Mouse (Mus musculus) stomach, embryonic 15.5 days (tissue): ENCODE measurements around the gene Hist1h2af. TPM values are rescaled to one million over a fixed set of nuclear protein-coding genes. Genes with fewer than 3 reads are reported as not detected.

ENCODE experiments used
- ATAC-seq: fragments of 200-750 bp; cut with Nextera tagmentation; 2 replicates; pipeline ENCODE4 v1.8.0; 2017; ENCODE audit warnings: low read depth, moderate number of reproducible peaks, moderate TSS enrichment; ENCODE audit not compliant: insufficient read depth, low FRiP score
- H3K27ac ChIP-seq: fragments of 300-500 bp; sonication (generic); 2 replicates; pipeline ENCODE4 v1.5.1; 2015; ENCODE audit warnings: mild to moderate bottlenecking, inconsistent platforms
- H3K27me3 ChIP-seq: fragments of 300-500 bp; sonication (generic); replicated peaks from 2 replicates; pipeline ENCODE4 v1.6.1; 2015; ENCODE audit warnings: inconsistent platforms
- H3K36me3 ChIP-seq: fragments of 300-500 bp; sonication (generic); 2 replicates; pipeline ENCODE4 v1.6.1; 2015; ENCODE audit warnings: inconsistent platforms
- H3K4me1 ChIP-seq: fragments of 300-500 bp; sonication (generic); 2 replicates; pipeline ENCODE4 v1.6.1; 2015; ENCODE audit warnings: inconsistent platforms
- H3K4me2 ChIP-seq: fragments of 300-500 bp; sonication (generic); 2 replicates; pipeline ENCODE4 v1.6.1; 2015; ENCODE audit warnings: mild to moderate bottlenecking, inconsistent platforms
- H3K4me3 ChIP-seq: fragments of 300-500 bp; sonication (generic); replicated peaks from 2 replicates; pipeline ENCODE4 v1.5.1; 2015; ENCODE audit warnings: inconsistent platforms
- H3K9ac ChIP-seq: fragments of 300-500 bp; sonication (generic); 2 replicates; pipeline ENCODE4 v1.6.1; 2015; ENCODE audit warnings: inconsistent platforms
- H3K9me3 ChIP-seq: fragments of 300-500 bp; sonication (generic); 2 replicates; pipeline ENCODE4 v1.6.1; 2016; ENCODE audit warnings: inconsistent platforms
- WGBS: fragments of 180-500 bp; shearing (Covaris S2); methylation state at CpG from one replicate; pipeline ENCODE4 v1.1.7; 2015; 5-methylcytosine and 5-hydroxymethylcytosine counted together
- polyA plus RNA-seq: library from polyadenylated mRNA; unstranded; fragments of >200 nt; fragmentation: Nextera tagmentation; extraction: Ambion mirVana; gene quantifications from 2 replicates; pipeline ENCODE4 v1.2.1, GENCODE M21; 2015

The Hist1h2af gene
- polyA plus RNA-seq, 1 experiment from 2014 or later, result 13.0 TPM

DNA sequence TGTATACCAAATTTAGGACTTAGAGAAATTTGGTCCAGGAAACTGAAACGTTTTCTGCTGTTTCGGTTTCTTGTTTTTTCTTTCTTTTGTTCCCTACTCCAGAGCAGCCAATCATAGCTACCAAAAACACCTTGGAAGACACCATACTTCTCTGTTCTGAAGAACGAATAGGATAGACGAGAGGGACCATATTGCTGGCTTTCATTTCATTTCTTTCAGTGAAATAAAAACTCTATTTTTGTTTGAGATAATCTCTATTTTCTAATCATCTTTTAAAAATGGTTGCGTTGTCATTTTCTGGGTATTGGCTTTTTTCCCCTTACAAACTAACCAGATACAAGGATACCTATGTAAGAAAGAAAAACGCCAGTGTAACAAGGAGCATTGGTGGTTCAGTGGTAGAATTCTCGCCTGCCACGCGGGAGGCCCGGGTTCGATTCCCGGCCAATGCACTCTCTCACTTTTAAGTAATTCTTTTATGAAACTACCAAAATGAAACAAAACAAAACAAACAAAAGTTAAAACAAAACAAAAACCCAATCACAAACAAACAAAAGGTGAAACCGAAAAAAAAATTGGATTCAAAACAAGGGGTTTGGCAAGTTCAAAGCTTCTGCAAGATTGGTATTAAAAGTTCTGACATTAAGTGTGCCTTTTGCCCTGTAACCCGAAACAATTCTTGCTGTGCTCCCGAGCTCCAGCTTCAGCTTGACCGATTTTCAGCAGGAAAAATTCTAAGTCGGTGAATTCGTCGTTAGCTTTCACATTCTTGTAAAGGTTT, 16.7 kb upstream of the Hist1h2af start:
- Histone ChIP-seq H3K4me3 (peak overlapping the region; percentile 58), H3K4me1 (0 out of 2 replicates have a peak, but pooled peaks cover 2% of the 10 kb centered on the region), H3K9ac (no peak overlapping the region), H3K9me3 (no peaks in the 10 kb centered on the region), H3K36me3 (no peaks in the 10 kb centered on the region), H3K27ac (peak overlapping the region; percentile 84), H3K27me3 (no peaks in the 10 kb centered on the region), H3K4me2 (peak overlapping the region; percentile 90)
- under 1% methylated on average over 19 of the region's 19 CpGs for WGBS
- no peak; the same call in 1 of the 2 replicates for ATAC-seq

- Histone ChIP-seq H3K4me3 (peak overlapping the region; percentile 58), H3K27ac (peak overlapping the region; percentile 84), H3K9me3 (no peaks in the 10 kb centered on the region), H3K9ac (no peak overlapping the region), H3K36me3 (no peaks in the 10 kb centered on the region), H3K4me2 (peak overlapping the region; percentile 90), H3K4me1 (0 out of 2 replicates have a peak, but pooled peaks cover 2% of the 10 kb centered on the region), H3K27me3 (no peaks in the 10 kb centered on the region)
- ATAC-seq, result peak; percentile 80
- WGBS, result under 1% methylated on average over 27 of the region's 27 CpGs
These were observed 16.0 kb upstream of the Hist1h2af start for GRCm38 (mm10) chr13:23517603-23518294.

DNA sequence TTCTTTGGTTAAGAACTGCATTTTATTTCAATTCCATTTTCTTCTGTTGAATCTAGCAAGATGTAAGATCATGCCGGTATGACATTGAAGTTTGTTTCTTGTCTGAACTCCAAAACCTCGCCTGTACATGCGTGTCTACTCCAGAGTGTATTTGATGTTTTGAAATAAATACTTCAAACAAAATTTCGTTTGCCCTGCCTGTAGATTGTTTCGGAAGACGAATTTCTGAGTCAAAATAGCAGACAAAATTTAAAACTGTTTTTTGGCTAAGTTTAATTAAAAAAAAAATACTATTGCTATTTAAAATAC, 15.5 kb upstream of the Hist1h2af start:
- Histone ChIP-seq H3K9ac (no peak overlapping the region), H3K27me3 (no peaks in the 10 kb centered on the region), H3K4me3 (peak overlapping the region; percentile 58), H3K4me2 (peak overlapping the region; percentile 90), H3K4me1 (0 out of 2 replicates have a peak, but pooled peaks cover 2% of the 10 kb centered on the region), H3K36me3 (no peaks in the 10 kb centered on the region), H3K27ac (0 out of 2 replicates have a peak overlapping the region, but pooled peaks have one; percentile 31), H3K9me3 (no peaks in the 10 kb centered on the region)
- ATAC-seq, result no peak
- under 1% methylated on average over 6 of the region's 6 CpGs for WGBS

- 0 out of 2 replicates have a peak, but pooled peaks cover 2% of the 10 kb centered on the region for H3K4me1 ChIP-seq
- H3K9ac ChIP-seq, result no peak overlapping the region
- no peaks in the 10 kb centered on the region for H3K36me3 ChIP-seq
- peak overlapping the region; percentile 44 for H3K4me3 ChIP-seq
- peak overlapping the region; percentile 73; the same call in 1 of the 2 replicates for H3K27ac ChIP-seq
- no peaks in the 10 kb centered on the region for H3K27me3 ChIP-seq
- ATAC-seq, result peak; percentile 70
- peak overlapping the region; percentile 90 for H3K4me2 ChIP-seq
- under 1% methylated on average over 6 of the region's 6 CpGs for WGBS
- H3K9me3 ChIP-seq, result no peaks in the 10 kb centered on the region
These were observed 14.8 kb upstream of the Hist1h2af start for GRCm38 (mm10) chr13:23518885-23519284.

DNA sequence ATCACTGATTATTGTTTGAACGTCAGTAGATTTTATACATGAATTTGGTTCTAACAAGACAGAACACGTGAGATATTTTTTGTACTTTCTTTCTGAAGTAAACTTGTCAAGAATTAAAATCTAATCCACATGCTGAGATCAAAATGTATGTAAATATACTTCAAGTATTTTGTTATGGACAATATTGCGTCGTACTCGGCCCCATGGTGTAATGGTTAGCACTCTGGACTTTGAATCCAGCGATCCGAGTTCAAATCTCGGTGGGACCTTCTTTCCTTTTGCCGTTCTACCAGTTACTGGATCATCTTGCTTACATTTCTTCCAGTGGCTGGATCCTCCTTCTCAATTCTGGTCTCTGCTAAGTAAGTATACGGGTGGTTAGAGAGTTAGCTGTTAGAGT, 14.3 kb upstream of the Hist1h2af start:
- no peak overlapping the region for H3K9ac ChIP-seq

GRCm38 (mm10) chr13:23521703-23522102, 12.0 kb upstream of the Hist1h2af start:
- no peak overlapping the region for H3K9ac ChIP-seq
- H3K27ac ChIP-seq, result no peak overlapping the region
- no peaks in the 10 kb centered on the region for H3K27me3 ChIP-seq
- no peaks in the 10 kb centered on the region for H3K36me3 ChIP-seq
- H3K4me2 ChIP-seq, result peak overlapping the region; percentile 32
- H3K4me1 ChIP-seq, result no peaks in the 10 kb centered on the region; the same call in 1 of the 2 replicates
- H3K9me3 ChIP-seq, result no peaks in the 10 kb centered on the region
- under 1% methylated on average over 14 of the region's 14 CpGs for WGBS
- 0 out of 2 replicates have a peak, but pooled peaks have one; percentile 45 for ATAC-seq
- no peak overlapping the region; the same call in 1 of the 2 replicates for H3K4me3 ChIP-seq

More for the DNA sequence above, 14.3 kb upstream of the Hist1h2af start:
- Histone ChIP-seq H3K4me1 (0 out of 2 replicates have a peak, but pooled peaks cover 2% of the 10 kb centered on the region), H3K4me2 (peak overlapping the region; percentile 90), H3K27ac (peak overlapping the region; percentile 73; the same call in 1 of the 2 replicates), H3K4me3 (peak overlapping the region; percentile 44), H3K36me3 (no peaks in the 10 kb centered on the region), H3K27me3 (no peaks in the 10 kb centered on the region), H3K9me3 (no peaks in the 10 kb centered on the region)
- ATAC-seq, result peak; percentile 54; the same call in 1 of the 2 replicates
- under 1% methylated on average over 10 of the region's 10 CpGs for WGBS

DNA sequence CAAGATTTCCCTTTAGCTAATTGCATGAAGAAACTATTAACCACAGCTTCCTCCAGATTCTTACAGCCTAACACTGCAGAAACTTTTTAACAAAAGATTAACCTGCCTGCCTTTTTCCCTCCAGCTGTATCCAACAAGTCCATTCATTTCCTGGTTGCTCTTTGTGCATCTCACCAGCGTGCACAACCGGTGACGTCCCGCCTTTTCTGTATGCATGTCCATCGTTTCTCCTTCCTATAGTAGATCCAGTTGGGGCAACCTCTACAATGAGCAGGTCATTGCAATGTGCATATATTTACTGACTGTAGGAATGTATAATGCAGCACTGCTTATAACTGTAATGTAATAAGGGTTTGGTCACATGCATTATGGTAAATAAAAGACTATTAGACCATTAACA, 9.7 kb upstream of the Hist1h2af start:
- Histone ChIP-seq H3K36me3 (no peaks in the 10 kb centered on the region), H3K27me3 (no peaks in the 10 kb centered on the region), H3K27ac (no peak overlapping the region), H3K4me1 (peaks cover 2% of the 10 kb centered on the region), H3K9me3 (no peaks in the 10 kb centered on the region), H3K4me3 (no peak overlapping the region), H3K4me2 (no peak overlapping the region), H3K9ac (no peak overlapping the region)
- ATAC-seq, result no peak
- WGBS, result 43% methylated on average over 5 of the region's 5 CpGs

- peaks cover 4% of the 10 kb centered on the region for H3K4me1 ChIP-seq
- no peak overlapping the region for H3K9ac ChIP-seq
- H3K4me2 ChIP-seq, result no peak overlapping the region
- no peak overlapping the region for H3K27ac ChIP-seq
- H3K9me3 ChIP-seq, result no peaks in the 10 kb centered on the region
- 11% methylated on average over 5 of the region's 5 CpGs for WGBS
- ATAC-seq, result no peak; the same call in 1 of the 2 replicates
- no peak overlapping the region for H3K4me3 ChIP-seq
- no peaks in the 10 kb centered on the region for H3K36me3 ChIP-seq
- no peaks in the 10 kb centered on the region for H3K27me3 ChIP-seq
These were observed 9.1 kb upstream of the Hist1h2af start for GRCm38 (mm10) chr13:23524654-23525053.

DNA sequence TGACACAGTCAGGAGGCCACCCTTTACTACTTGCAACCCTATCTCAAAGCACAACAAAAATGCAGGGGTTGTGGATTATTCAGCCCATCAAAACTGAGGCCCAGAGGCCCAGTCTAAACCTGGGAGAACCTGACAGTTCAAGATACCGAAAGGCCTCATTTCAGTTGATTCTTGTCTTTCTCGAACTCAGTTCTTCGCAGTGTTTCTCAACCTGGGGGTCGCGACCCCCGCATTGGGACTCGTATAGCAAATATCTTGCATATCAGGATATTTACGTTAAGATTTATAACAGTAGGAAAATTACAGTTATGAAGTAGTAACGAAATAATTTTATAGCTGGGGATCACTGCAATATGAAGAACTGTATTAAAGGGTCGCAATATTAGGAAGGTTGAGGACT, 7.8 kb upstream of the Hist1h2af start:
- Histone ChIP-seq H3K9ac (no peak overlapping the region), H3K4me1 (peaks cover 4% of the 10 kb centered on the region), H3K4me2 (peak overlapping the region; percentile 61), H3K27ac (no peak overlapping the region), H3K9me3 (no peaks in the 10 kb centered on the region), H3K4me3 (peak overlapping the region; percentile 48), H3K36me3 (no peaks in the 10 kb centered on the region), H3K27me3 (no peaks in the 10 kb centered on the region)
- ATAC-seq, result no peak
- WGBS, result 4% methylated on average over 10 of the region's 10 CpGs

GRCm38 (mm10) chr13:23526312-23526711, 7.4 kb upstream of the Hist1h2af start:
- H3K27me3 ChIP-seq, result no peaks in the 10 kb centered on the region
- H3K4me1 ChIP-seq, result peaks cover 4% of the 10 kb centered on the region
- peak; percentile 23; the same call in 1 of the 2 replicates for ATAC-seq
- H3K4me3 ChIP-seq, result peak overlapping the region; percentile 48
- no peak overlapping the region for H3K9ac ChIP-seq
- peak overlapping the region; percentile 61 for H3K4me2 ChIP-seq
- H3K9me3 ChIP-seq, result no peaks in the 10 kb centered on the region
- WGBS, result under 1% methylated on average over 17 of the region's 17 CpGs
- no peaks in the 10 kb centered on the region for H3K36me3 ChIP-seq
- H3K27ac ChIP-seq, result peak overlapping the region; percentile 54; the same call in 1 of the 2 replicates

DNA sequence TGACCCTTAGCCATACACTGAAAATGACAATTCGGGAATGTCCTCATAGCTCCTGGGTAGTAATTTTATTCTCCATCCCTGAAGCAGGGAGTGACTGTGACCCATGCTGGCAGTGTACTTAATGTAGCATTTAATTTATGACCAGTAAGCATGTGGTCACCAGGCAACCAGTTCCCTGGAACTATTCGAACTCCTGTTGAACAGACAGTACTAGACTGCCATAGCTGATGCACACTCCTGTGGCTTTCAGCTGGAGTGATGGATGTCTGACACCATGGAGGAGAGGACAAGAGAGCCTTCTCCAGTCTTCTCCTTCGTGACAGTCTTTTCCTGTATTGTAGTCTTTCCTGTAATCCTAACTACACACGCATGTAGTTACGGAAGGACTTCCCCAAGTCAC, 4.7 kb upstream of the Hist1h2af start:
- no peak for ATAC-seq
- H3K4me2 ChIP-seq, result no peak overlapping the region
- H3K9me3 ChIP-seq, result no peaks in the 10 kb centered on the region
- peaks cover 13% of the 10 kb centered on the region for H3K4me1 ChIP-seq
- no peak overlapping the region for H3K4me3 ChIP-seq
- 72% methylated on average over 5 of the region's 5 CpGs for WGBS
- no peak overlapping the region for H3K27ac ChIP-seq
- no peak overlapping the region for H3K9ac ChIP-seq
- no peaks in the 10 kb centered on the region for H3K27me3 ChIP-seq
- no peaks in the 10 kb centered on the region for H3K36me3 ChIP-seq
